Mouse (Mus musculus) liver, postnatal 0 days (tissue): ENCODE measurements around the gene Rbm33.

Experiments used
- CTCF ChIP-seq: sonication (generic); IDR thresholded peaks from 2 replicates; pipeline ENCODE4 v1.5.1; 2016; ENCODE audit warnings: antibody characterized with exemption, low read depth
- EP300 ChIP-seq: IDR thresholded peaks from 2 replicates; pipeline ENCODE4 v1.6.1; 2016; ENCODE audit warnings: antibody characterized with exemption, low read depth, mild to moderate bottlenecking

- TF ChIP-seq EP300 (no peak), CTCF (no peak)
Observed at GRCm38 (mm10) chr5:28291118-28291850, 25.6 kb upstream of the Rbm33 start.
